Mouse (Mus musculus): ENCODE data around the gene Kat2a.

Gene Kat2a

GRCm38 (mm10) chr11:100735954-100736745, 23.9 kb upstream of the Kat2a start:
- DNase-seq (ENCODE audit: extremely low read depth, insufficient read length, low spot score): no peak

- no peak for DNase-seq (ENCODE audit: extremely low read depth, insufficient read length, low spot score)
These were observed 23.0 kb upstream of the Kat2a start for GRCm38 (mm10) chr11:100735134-100735865.

GRCm38 (mm10) chr11:100730477-100731205, 18.4 kb upstream of the Kat2a start:
- DNase-seq (ENCODE audit: extremely low read depth, insufficient read length, low spot score): no peak

GRCm38 (mm10) chr11:100729976-100730375, 17.7 kb upstream of the Kat2a start:
- no peak for DNase-seq (ENCODE audit: extremely low read depth, insufficient read length, low spot score)

GRCm38 (mm10) chr11:100728601-100729000, 16.3 kb upstream of the Kat2a start:
- DNase-seq (ENCODE audit: extremely low read depth, insufficient read length, low spot score): no peak

GRCm38 (mm10) chr11:100727201-100727600, 14.9 kb upstream of the Kat2a start:
- DNase-seq (ENCODE audit: extremely low read depth, insufficient read length, low spot score): no peak

- DNase-seq (ENCODE audit: extremely low read depth, insufficient read length, low spot score): no peak
These were observed 12.8 kb upstream of the Kat2a start for GRCm38 (mm10) chr11:100724919-100725512.

- DNase-seq (ENCODE audit: extremely low read depth, insufficient read length, low spot score): no peak
These were observed 10.3 kb upstream of the Kat2a start for GRCm38 (mm10) chr11:100722493-100723028.

- DNase-seq (ENCODE audit: extremely low read depth, insufficient read length, low spot score): no peak
These were observed 9.7 kb upstream of the Kat2a start for GRCm38 (mm10) chr11:100721776-100722492.

- DNase-seq (ENCODE audit: extremely low read depth, insufficient read length, low spot score): no peak
These were observed 9.0 kb upstream of the Kat2a start for GRCm38 (mm10) chr11:100721254-100721653.

- no peak for DNase-seq (ENCODE audit: extremely low read depth, insufficient read length, low spot score)
These were observed 8.1 kb upstream of the Kat2a start for GRCm38 (mm10) chr11:100720345-100720744.

- DNase-seq (ENCODE audit: extremely low read depth, insufficient read length, low spot score): no peak
These were observed 7.6 kb upstream of the Kat2a start for GRCm38 (mm10) chr11:100719893-100720292.

- DNase-seq (ENCODE audit: extremely low read depth, insufficient read length, low spot score): no peak
These were observed 7.0 kb upstream of the Kat2a start for GRCm38 (mm10) chr11:100719312-100719711.

- no peak for DNase-seq (ENCODE audit: extremely low read depth, insufficient read length, low spot score)
These were observed 6.6 kb upstream of the Kat2a start for GRCm38 (mm10) chr11:100718866-100719265.

- DNase-seq (ENCODE audit: extremely low read depth, insufficient read length, low spot score): no peak
These were observed 6.2 kb upstream of the Kat2a start for GRCm38 (mm10) chr11:100718462-100718861.

- DNase-seq (ENCODE audit: extremely low read depth, insufficient read length, low spot score): no peak
These were observed 4.4 kb upstream of the Kat2a start for GRCm38 (mm10) chr11:100716649-100717048.

- no peak for DNase-seq (ENCODE audit: extremely low read depth, insufficient read length, low spot score)
These were observed 2.7 kb upstream of the Kat2a start for GRCm38 (mm10) chr11:100714948-100715347.

- DNase-seq (ENCODE audit: extremely low read depth, insufficient read length, low spot score): no peak
These were observed 2.3 kb upstream of the Kat2a start for GRCm38 (mm10) chr11:100714534-100714915.

- no peak for DNase-seq (ENCODE audit: extremely low read depth, insufficient read length, low spot score)
These were observed 1.7 kb upstream of the Kat2a start, which contains the start of gene Hspb9 for GRCm38 (mm10) chr11:100713735-100714533. TSS of gene Hspb9 (plus strand) at chr11:100713850.

Data from 3134 (cell line).